Mouse (Mus musculus): ENCODE measurements around the gene Amz1.

DNA sequence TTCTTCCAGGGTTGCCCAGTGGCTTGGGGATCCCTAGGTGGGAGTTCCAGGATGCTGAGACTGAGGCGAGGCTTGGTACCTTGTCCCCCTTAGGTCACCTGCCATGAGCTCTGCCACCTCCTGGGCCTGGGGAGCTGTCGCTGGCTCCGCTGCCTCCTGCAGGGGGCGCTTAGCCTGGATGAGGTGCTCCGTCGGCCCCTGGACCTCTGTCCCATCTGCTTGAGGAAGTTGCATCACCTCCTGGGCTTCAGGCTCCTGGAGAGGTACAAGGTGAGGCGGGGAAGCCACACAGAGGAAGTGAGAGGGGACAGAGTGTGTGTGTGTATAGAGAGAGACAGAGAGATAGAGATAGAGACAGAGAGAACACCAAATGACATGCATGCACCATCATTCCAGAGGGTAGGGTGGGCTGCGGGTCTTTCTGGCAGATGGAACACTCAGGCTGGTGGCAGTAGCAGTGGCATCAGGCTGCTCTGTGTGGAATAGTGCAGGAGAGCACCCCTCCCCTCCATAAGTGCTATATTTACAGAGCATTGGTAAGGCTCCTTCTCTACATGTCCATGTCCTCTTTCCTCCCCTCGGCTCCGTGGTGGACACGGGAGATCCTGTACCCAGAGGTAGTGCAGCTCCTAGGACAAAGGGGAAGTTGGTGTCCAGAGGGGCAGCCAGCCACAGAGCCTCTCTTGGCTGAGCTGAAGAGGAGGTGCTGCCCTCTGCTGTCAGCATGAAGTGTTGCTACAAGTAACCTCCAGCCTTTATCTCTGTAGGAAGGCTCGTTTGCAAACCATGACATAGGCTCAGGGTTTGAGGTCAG is 25.3 kb downstream of the Amz1 start:
- TF ChIP-seq CTCF (IDR thresholded peaks at IDR 0.05) (peak; percentile 95), EP300 (IDR thresholded peaks at IDR 0.05) (no peak)

Data from lung, postnatal 0 days (tissue).